Mouse (Mus musculus): Measurements from ENCODE around the gene Olfr1320.
"Not testable (repeated sequence)": the region's sequence is repeated elsewhere in the genome, so short reads cannot be mapped to it uniquely, and the experiment has no call there.

The Olfr1320 gene

DNA sequence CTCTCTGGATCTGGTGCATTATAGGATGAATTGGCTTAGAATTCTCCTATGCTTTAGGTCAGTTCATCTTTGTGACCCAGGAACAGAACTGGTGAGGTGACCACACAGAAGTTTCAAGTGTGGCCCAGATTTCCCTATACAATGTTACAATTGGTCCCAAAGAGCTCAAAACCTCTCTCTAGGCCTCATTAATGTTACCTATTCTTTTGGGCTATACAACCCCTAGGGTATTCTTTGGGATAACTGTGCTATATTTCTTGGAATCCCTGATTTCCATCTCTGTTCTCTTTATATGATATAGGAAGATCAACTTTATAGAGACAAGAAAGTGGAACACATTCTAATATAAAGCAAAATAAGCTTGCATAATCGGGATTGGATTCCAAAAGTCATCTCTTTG, at the start of gene Olfr1320:
TSS of gene Olfr1320 (plus strand) at position 301 of the 400 bp plus-strand sequence.
- no peak for DNase-seq (ENCODE audit: low spot score)

- DNase-seq (ENCODE audit: low spot score) = no peak
Measured at GRCm38 (mm10) chrX:49627566-49627965, 44.6 kb upstream of the Olfr1320 start.

DNA sequence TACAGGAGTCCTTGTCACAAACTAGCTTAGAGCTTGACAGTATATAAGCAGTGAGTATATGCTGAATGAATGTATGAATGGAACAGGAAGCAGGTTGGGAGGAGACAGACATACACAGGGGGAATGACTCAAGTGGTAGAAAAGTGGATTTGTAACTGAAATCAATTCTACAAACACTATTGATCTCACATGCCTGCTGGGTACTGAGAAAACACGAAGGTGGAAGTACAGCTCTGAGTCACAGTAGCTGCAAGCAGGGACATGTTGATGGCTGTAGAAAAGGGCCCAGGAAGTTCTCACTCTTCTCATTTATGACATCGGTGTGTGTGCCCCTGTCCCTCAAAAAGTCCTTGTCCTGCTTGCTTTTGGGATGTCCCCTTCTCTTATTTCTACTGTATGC, 40.9 kb upstream of the Olfr1320 start:
- DNase-seq (ENCODE audit: low spot score) = no peak

GRCm38 (mm10) chrX:49660781-49661180, 11.4 kb upstream of the Olfr1320 start:
- DNase-seq (ENCODE audit: low spot score) = not testable (repeated sequence)

All from ovary, adult 18-20 months (tissue).